Mouse (Mus musculus): Measurements from ENCODE around the gene Ngfr. TPM values are rescaled to one million over a fixed set of nuclear protein-coding genes. Genes with fewer than 3 reads are reported as not detected.

Gene Ngfr
- polyA plus RNA-seq (2015; fragmentation: Illumina TruSeq; extraction: RNeasy Lipid Tissue Mini Kit (QIAGEN cat#74804); ENCODE audit: insufficient read depth, low read depth, low replicate concordance), result 0.31 TPM

DNA sequence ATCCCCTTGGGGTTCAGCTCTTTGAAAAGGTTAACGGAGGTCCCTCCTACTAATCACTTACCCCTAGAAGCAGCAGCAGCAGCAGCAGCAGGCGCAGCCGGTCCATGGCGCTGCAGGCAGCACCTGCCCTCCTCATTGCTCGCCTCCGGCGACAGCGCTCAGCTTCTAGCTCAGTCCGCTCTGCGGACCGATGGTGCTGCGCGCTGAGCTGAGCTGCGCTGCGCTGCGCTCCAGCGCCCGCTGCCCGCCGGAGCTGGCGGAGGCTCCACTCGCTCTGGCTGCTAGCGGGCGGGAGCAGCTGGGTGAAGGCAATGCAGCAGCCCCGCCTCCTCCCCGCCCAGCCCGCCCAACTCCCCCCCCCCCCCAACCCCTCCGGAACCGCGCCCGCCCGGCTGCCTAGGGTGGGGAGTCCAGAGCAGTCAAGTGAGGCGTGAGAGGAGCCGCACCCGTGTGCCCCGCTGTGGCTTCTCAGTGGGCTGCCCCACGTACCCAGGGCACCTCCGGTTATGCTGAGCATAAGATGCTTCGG lies at the start of gene Ngfr:
TSS of gene Ngfr (minus strand) at position 313 of the 529 bp plus-strand sequence.

Other genes with a start within 250 kb of the Ngfr start
- 34.2 TPM for gene Slc35b1, start 203.0 kb downstream of the Ngfr start, polyA plus RNA-seq (2015; fragmentation: Illumina TruSeq; extraction: RNeasy Lipid Tissue Mini Kit (QIAGEN cat#74804); ENCODE audit: insufficient read depth, low read depth, low replicate concordance)
- gene Spop, start 173.7 kb downstream of the Ngfr start, polyA plus RNA-seq (2015; fragmentation: Illumina TruSeq; extraction: RNeasy Lipid Tissue Mini Kit (QIAGEN cat#74804); ENCODE audit: insufficient read depth, low read depth, low replicate concordance), result 31.2 TPM
- not detected for gene Nxph3, start 73.2 kb downstream of the Ngfr start, polyA plus RNA-seq (2015; fragmentation: Illumina TruSeq; extraction: RNeasy Lipid Tissue Mini Kit (QIAGEN cat#74804); ENCODE audit: insufficient read depth, low read depth, low replicate concordance)
- gene Phb, start 79.2 kb upstream of the Ngfr start, polyA plus RNA-seq (2015; fragmentation: Illumina TruSeq; extraction: RNeasy Lipid Tissue Mini Kit (QIAGEN cat#74804); ENCODE audit: insufficient read depth, low read depth, low replicate concordance), result 18.9 TPM
- 8.2 TPM for gene Zfp652, start 124.9 kb upstream of the Ngfr start, polyA plus RNA-seq (2015; fragmentation: Illumina TruSeq; extraction: RNeasy Lipid Tissue Mini Kit (QIAGEN cat#74804); ENCODE audit: insufficient read depth, low read depth, low replicate concordance)
- not detected for gene B130006D01Rik, start 135.9 kb upstream of the Ngfr start, polyA plus RNA-seq (2015; fragmentation: Illumina TruSeq; extraction: RNeasy Lipid Tissue Mini Kit (QIAGEN cat#74804); ENCODE audit: insufficient read depth, low read depth, low replicate concordance)
- gene Phospho1, start 236.8 kb upstream of the Ngfr start, polyA plus RNA-seq (2015; fragmentation: Illumina TruSeq; extraction: RNeasy Lipid Tissue Mini Kit (QIAGEN cat#74804); ENCODE audit: insufficient read depth, low read depth, low replicate concordance), result not detected
- gene Gngt2, start 249.5 kb upstream of the Ngfr start, polyA plus RNA-seq (2015; fragmentation: Illumina TruSeq; extraction: RNeasy Lipid Tissue Mini Kit (QIAGEN cat#74804); ENCODE audit: insufficient read depth, low read depth, low replicate concordance), result 25.4 TPM